Comparison of ENCODE assay signal across 29 mouse cellular contexts in the genomic region with DNA sequence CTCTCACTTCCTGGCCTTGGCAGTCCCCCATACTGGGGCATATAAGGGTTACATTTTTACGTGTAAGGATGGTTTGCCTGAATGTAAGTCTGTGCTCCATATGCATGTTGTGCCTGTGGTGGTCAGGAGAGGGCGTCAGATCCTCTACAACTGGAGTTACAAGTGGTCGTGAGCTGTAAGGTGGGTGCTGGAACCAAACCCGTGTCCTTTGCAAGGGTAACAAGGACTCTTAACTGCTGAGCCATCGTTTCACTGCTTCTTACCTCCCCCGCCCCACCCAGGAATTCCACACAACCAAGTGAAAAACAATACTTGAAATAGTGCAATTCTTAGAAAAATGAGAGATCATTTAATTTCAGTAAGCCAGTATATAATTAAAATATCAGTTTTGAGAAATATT.
A peak's percentile ranks its signal among the peaks of the same experiment; 100 is the strongest.
DNase-seq lines count a peak whose midpoint lies in the region; ATAC-seq and TF ChIP-seq lines count a peak whose summit lies in the region.
"Had no signal": no experiment of that assay in that cellular context is flagged by ENCODE, and none has a peak within 500 bp of the region (broad histone marks: within the 10 kb centered on the region; RNA-seq: fewer than 3 reads in every experiment).

No protein-coding gene starts in this region.

- H3K4me1 ChIP-seq in cerebellum, adult 2 months (ENCODE audit: control insufficient read depth, insufficient read depth, low read length) = no peaks in the 10 kb centered on the region
- H3K4me1 ChIP-seq: embryonic facial prominence, embryonic 12.5 days; embryonic facial prominence, embryonic 15.5 days; heart, embryonic 12.5 days had no signal

- no peak for TF ChIP-seq POLR2A in cerebellum, adult 2 months (IDR thresholded peaks at IDR 0.05; ENCODE audit: borderline replicate concordance, insufficient read depth, low read length)

- TF ChIP-seq CTCF in cerebellum, adult 2 months (IDR thresholded peaks at IDR 0.05; ENCODE audit: borderline replicate concordance, insufficient read depth, low read depth, low read length) = no peak

- 94% methylated on average over 6 of the region's 6 CpGs for WGBS in cerebellum, adult 2 months

- H3K4me3 ChIP-seq in cerebellum, adult 2 months (replicated peaks; ENCODE audit: insufficient read depth, low read depth, low read length) = no peak overlapping the region
- H3K4me3 ChIP-seq: embryonic facial prominence, embryonic 12.5 days; embryonic facial prominence, embryonic 15.5 days; gastrocnemius, adult 2 months; heart, embryonic 12.5 days; heart, embryonic 15.5 days; hindbrain, embryonic 10.5 days; hindbrain, embryonic 13.5 days had no signal

- no peaks in the 10 kb centered on the region for H3K27me3 ChIP-seq in cerebellum, adult 2 months (ENCODE audit: control insufficient read depth, insufficient read depth, low read length)
- H3K27me3 ChIP-seq: CH12.LX; embryonic facial prominence, embryonic 12.5 days; embryonic facial prominence, embryonic 15.5 days; heart, embryonic 12.5 days; heart, embryonic 15.5 days; hindbrain, embryonic 13.5 days had no signal

- peak; percentile 21 for ATAC-seq in inflammation-experienced regulatory T-cells, adult 6 months
- ATAC-seq: forebrain, embryonic 14.5 days; forebrain, postnatal 0 days; hindbrain, embryonic 16.5 days; intestine, embryonic 16.5 days; Patski had no signal

- H3K27ac ChIP-seq in cerebellum, adult 2 months (ENCODE audit: insufficient read depth, low read length) = no peak overlapping the region
- H3K27ac ChIP-seq: embryonic facial prominence, embryonic 12.5 days; embryonic facial prominence, embryonic 15.5 days; gastrocnemius, adult 2 months; heart, embryonic 15.5 days; hindbrain, embryonic 10.5 days; hindbrain, embryonic 13.5 days had no signal

- DNase-seq in ES-CJ7 (ENCODE audit: low read depth, low spot score) = peak; percentile 55
- peak; percentile 7 for DNase-seq in WW6 (ENCODE audit: low read depth, low spot score)
- no peak for DNase-seq in kidney, adult 8-10 months
- DNase-seq in embryo, embryonic 10.5 days (ENCODE audit: low spot score) = no peak
- no peak for DNase-seq in cerebellum, adult 2 months
- DNase-seq: adrenal gland, postnatal 14 days; B cell, adult 2 months; cerebellum, adult 11-12 months; cerebellum, adult 9-10 months; cerebellum, postnatal 14 days; forebrain, postnatal 0 days; gastrocnemius, adult 2 months; gastrocnemius, postnatal 14 days; heart, adult 18-20 months; heart, postnatal 10 days; heart, postnatal 36 days; kidney, adult 18-20 months had no signal

Comparison
In these comparisons a context has a peak if more than half of its experiments do, and no peak if none do; other contexts are left out.
1. DNase-seq: peak in ES-CJ7 (single experiment) and WW6 (single experiment); none in kidney, adult 8-10 months (0 of 2), embryo, embryonic 10.5 days (single experiment) and cerebellum, adult 2 months (0 of 2).